Mouse (Mus musculus) forebrain, embryonic 13.5 days (tissue): ENCODE results near the gene Casc4. TPM values are rescaled to one million over a fixed set of nuclear protein-coding genes. Genes with fewer than 3 reads are reported as not detected.
A peak's percentile ranks its signal among the peaks of the same experiment; 100 is the strongest.
"Not testable (repeated sequence)": the region's sequence is repeated elsewhere in the genome, so short reads cannot be mapped to it uniquely, and the experiment has no call there.

Source experiments
- ATAC-seq: fragments of 200-750 bp; cut with Nextera tagmentation; 2 replicates; pipeline ENCODE4 v1.8.0; 2017
- H3K27ac ChIP-seq: fragments of 300-500 bp; sonication (generic); 2 replicates; pipeline ENCODE4 v1.5.1; 2015; ENCODE audit warnings: inconsistent platforms, mild to moderate bottlenecking, moderate library complexity
- H3K27me3 ChIP-seq: fragments of 300-500 bp; sonication (generic); 2 replicates; pipeline ENCODE4 v1.6.1; 2015; ENCODE audit warnings: mild to moderate bottlenecking, inconsistent platforms
- H3K36me3 ChIP-seq: fragments of 300-500 bp; sonication (generic); 2 replicates; pipeline ENCODE4 v1.6.1; 2015; ENCODE audit warnings: mild to moderate bottlenecking, inconsistent platforms; ENCODE audit not compliant: poor library complexity, severe bottlenecking
- H3K4me1 ChIP-seq: fragments of 300-500 bp; sonication (generic); 2 replicates; pipeline ENCODE4 v1.6.1; 2015; ENCODE audit warnings: inconsistent platforms
- H3K4me2 ChIP-seq: fragments of 300-500 bp; sonication (generic); 2 replicates; pipeline ENCODE4 v1.6.1; 2015; ENCODE audit warnings: inconsistent platforms, mild to moderate bottlenecking, moderate library complexity
- H3K4me3 ChIP-seq: fragments of 300-500 bp; sonication (generic); 2 replicates; pipeline ENCODE4 v1.5.1; 2015; ENCODE audit warnings: mild to moderate bottlenecking, inconsistent platforms
- H3K9ac ChIP-seq: fragments of 300-500 bp; sonication (generic); 2 replicates; pipeline ENCODE4 v1.6.1; 2015; ENCODE audit warnings: mild to moderate bottlenecking, inconsistent platforms
- H3K9me3 ChIP-seq: fragments of 300-500 bp; sonication (generic); replicated peaks from 2 replicates; pipeline ENCODE4 v1.6.1; 2016; ENCODE audit warnings: inconsistent platforms
- WGBS: fragments of 180-500 bp; shearing (Covaris S2); methylation state at CpG from one replicate; pipeline ENCODE4 v1.1.7; 2015; 5-methylcytosine and 5-hydroxymethylcytosine counted together
- polyA plus RNA-seq: library from polyadenylated mRNA; unstranded; fragments of >200 nt; fragmentation: Nextera tagmentation; extraction: Ambion mirVana; gene quantifications from 2 replicates; pipeline ENCODE4 v1.2.1, GENCODE M21; 2015

The Casc4 gene
- polyA plus RNA-seq, 1 experiment from 2014 or later: 27.6 TPM

GRCm38 (mm10) chr2:121916047-121916970 is 49.5 kb downstream of the Casc4 start:
- H3K27ac ChIP-seq: no peak overlapping the region
- H3K27me3 ChIP-seq: no peaks in the 10 kb centered on the region
- H3K9me3 ChIP-seq: no peaks in the 10 kb centered on the region
- no peak overlapping the region for H3K4me2 ChIP-seq
- H3K9ac ChIP-seq: no peak overlapping the region
- ATAC-seq: no peak
- no peaks in the 10 kb centered on the region for H3K4me1 ChIP-seq
- no peak overlapping the region for H3K4me3 ChIP-seq
- H3K36me3 ChIP-seq: peaks cover 23% of the 10 kb centered on the region
- WGBS: 94% methylated on average over 5 of the region's 5 CpGs

DNA sequence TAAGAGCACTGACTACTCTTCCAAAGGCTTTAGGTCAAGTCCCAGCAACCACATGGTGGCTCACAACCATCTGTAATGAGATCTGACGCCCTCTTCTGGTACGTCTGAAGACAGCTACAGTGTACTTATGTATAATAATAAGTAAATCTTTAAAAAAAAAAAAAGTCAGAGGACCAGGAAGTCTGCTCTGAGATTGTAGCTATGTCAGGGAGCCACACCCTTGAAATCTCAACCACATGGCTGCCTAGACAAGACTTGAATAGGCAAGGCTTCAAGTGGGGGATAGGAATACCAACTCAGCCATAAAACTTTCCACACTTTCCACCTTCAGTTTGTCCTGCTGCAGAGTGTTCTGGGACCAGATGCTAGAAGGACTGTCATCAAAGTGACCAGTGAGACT is 70.9 kb downstream of the Casc4 start:
- H3K27me3 ChIP-seq, H3K4me3 ChIP-seq, H3K9ac ChIP-seq, ATAC-seq, H3K4me1 ChIP-seq, H3K9me3 ChIP-seq, H3K27ac ChIP-seq, H3K4me2 ChIP-seq: not testable (repeated sequence)
- peaks cover 24% of the 10 kb centered on the region; the same call in 1 of the 2 replicates for H3K36me3 ChIP-seq
- 77% methylated on average over 2 of the region's 2 CpGs for WGBS

- Histone ChIP-seq H3K36me3 (no peaks in the 10 kb centered on the region), H3K4me2 (no peak overlapping the region), H3K27me3 (no peaks in the 10 kb centered on the region), H3K27ac (no peak overlapping the region), H3K9ac (no peak overlapping the region), H3K4me3 (no peak overlapping the region), H3K4me1 (no peaks in the 10 kb centered on the region), H3K9me3 (no peaks in the 10 kb centered on the region)
- no peak for ATAC-seq
- WGBS: 76% methylated on average over 3 of the region's 3 CpGs
Observed at GRCm38 (mm10) chr2:121943364-121943763, 76.6 kb downstream of the Casc4 start.

DNA sequence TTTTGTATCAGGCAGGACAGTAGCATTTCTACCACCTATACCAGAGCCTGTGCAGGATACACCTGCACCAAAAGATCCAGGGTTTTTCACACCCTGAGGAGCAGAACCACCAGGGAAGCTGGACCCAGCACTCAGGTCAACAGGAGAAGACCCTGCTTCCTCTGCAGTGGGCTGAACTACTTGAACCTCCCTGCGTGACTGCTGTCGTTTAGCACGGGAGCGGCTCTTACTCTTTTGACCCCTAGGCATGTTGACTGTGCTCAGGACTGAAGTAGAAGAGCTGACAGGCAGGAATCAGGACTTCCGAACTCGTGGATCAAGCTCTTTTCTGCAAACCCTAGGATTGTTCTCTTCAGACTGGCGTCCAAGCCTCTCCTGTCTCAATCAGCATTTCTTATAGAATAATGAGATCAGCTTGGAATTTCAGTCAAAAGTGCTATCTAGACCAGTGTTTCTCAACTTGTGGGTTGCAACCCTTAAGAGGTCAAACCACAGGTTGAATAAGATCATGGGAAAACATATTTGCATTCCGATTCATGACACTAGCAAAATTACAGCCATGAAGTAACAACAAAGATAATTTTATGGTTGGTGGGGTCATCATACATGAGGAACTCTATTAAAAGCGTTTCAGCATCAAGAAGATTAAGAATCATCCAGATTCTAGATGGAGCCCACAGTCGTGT is 88.3 kb downstream of the Casc4 start:
- WGBS: 20% methylated on average over 10 of the region's 10 CpGs
- no peaks in the 10 kb centered on the region for H3K27me3 ChIP-seq
- peaks cover 4% of the 10 kb centered on the region; the same call in 1 of the 2 replicates for H3K36me3 ChIP-seq
- H3K4me2 ChIP-seq: peak overlapping the region; percentile 85
- no peak for ATAC-seq
- H3K4me1 ChIP-seq: peaks cover 25% of the 10 kb centered on the region
- H3K9me3 ChIP-seq: no peaks in the 10 kb centered on the region
- peak overlapping the region; percentile 97 for H3K4me3 ChIP-seq
- H3K27ac ChIP-seq: peak overlapping the region; percentile 91
- H3K9ac ChIP-seq: peak overlapping the region; percentile 97

GRCm38 (mm10) chr2:121955765-121956223 is 89.0 kb downstream of the Casc4 start, which contains the start of the genes Ctdspl2 and Mageb3:
Gene Ctdspl2 (plus strand): TSS chr2:121956001.
Gene Mageb3 (minus strand): TSS chr2:121956092.
- Histone ChIP-seq H3K27me3 (no peaks in the 10 kb centered on the region), H3K4me1 (peaks cover 25% of the 10 kb centered on the region), H3K9ac (peak within 1 kb of the TSS; percentile 97), H3K9me3 (no peaks in the 10 kb centered on the region), H3K27ac (peak within 1 kb of the TSS; percentile 91), H3K4me3 (peak within 1 kb of the TSS; percentile 97), H3K4me2 (peak within 1 kb of the TSS; percentile 85), H3K36me3 (peaks cover 7% of the 10 kb centered on the region)
- peak; percentile 97 for ATAC-seq
- WGBS: under 1% methylated on average over 41 of the region's 48 CpGs

DNA sequence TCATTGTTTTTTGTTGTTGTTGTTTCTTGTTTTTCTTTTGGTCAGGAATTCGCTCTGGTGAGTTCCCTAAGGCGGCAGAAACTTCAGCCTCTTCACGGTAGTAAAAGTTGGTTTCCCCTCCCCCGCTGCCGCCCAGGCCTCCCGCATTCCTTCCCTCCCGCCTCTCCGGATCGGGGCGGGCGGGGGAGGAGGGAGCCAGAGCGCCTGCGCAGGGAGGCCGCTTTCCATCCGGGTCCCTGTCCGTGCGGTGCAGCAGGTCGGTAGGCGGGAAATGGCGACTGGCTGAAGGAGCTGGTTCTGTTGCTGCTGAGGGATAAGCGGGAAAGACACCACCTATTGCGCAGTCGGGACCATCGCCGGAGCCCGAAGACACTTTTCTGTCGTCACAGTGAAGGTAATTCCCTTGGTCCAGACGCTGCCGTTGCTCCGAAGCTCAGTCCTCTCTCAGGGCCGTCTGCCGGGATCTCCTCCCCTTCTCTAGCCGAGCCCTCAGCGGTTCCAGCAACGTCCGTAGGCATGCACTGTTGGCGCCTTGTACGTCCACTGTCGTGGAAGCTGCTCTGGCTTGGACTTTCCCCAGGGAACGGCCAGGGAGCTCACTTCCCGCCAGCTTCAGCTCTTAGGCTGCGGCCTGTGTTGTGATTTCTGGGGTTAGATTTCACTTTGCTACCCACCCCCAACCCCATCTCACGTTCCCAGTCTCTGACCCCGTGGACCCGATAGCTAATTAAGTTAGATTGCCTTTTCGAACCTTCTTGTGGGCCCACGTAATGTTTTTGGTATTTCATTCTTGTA is 89.7 kb downstream of the Casc4 start:
- WGBS: under 1% methylated on average over 45 of the region's 47 CpGs
- ATAC-seq: peak; percentile 95
- no peaks in the 10 kb centered on the region for H3K27me3 ChIP-seq
- H3K4me1 ChIP-seq: peaks cover 25% of the 10 kb centered on the region
- H3K9ac ChIP-seq: peak overlapping the region; percentile 97
- H3K27ac ChIP-seq: peak overlapping the region; percentile 91
- peak overlapping the region; percentile 85 for H3K4me2 ChIP-seq
- peaks cover 9% of the 10 kb centered on the region for H3K36me3 ChIP-seq
- H3K4me3 ChIP-seq: peak overlapping the region; percentile 97
- H3K9me3 ChIP-seq: no peaks in the 10 kb centered on the region

- Histone ChIP-seq H3K27me3 (no peaks in the 10 kb centered on the region), H3K27ac (no peak overlapping the region), H3K4me2 (peak overlapping the region; percentile 85), H3K9me3 (no peaks in the 10 kb centered on the region), H3K4me3 (peak overlapping the region; percentile 97), H3K4me1 (peaks cover 25% of the 10 kb centered on the region), H3K9ac (peak overlapping the region; percentile 97), H3K36me3 (peaks cover 14% of the 10 kb centered on the region)
- no peak for ATAC-seq
- WGBS: 11% methylated on average over 8 of the region's 8 CpGs
Observed at GRCm38 (mm10) chr2:121957216-121957792, 90.5 kb downstream of the Casc4 start.

Other genes starting within 250 kb of the Casc4 start
- gene Frmd5, start 59.9 kb upstream of the Casc4 start, polyA plus RNA-seq: 28.3 and 29.6 TPM in 2 replicates
- gene Ctdspl2, start 89.0 kb downstream of the Casc4 start, polyA plus RNA-seq: 55.7 and 59.9 TPM in 2 replicates
- 0.77 and 0.79 TPM in 2 replicates for gene Mageb3, start 89.1 kb downstream of the Casc4 start, polyA plus RNA-seq
- gene Eif3j1, start 161.6 kb downstream of the Casc4 start, polyA plus RNA-seq: 12.4 and 12.5 TPM in 2 replicates